Mouse (Mus musculus): Measurements from ENCODE around the gene Taf10.

- TF ChIP-seq USF1 (IDR thresholded peaks at IDR 0.05; ENCODE audit: low read depth, low read length) (no peak), POLR2A (IDR thresholded peaks at IDR 0.05; ENCODE audit: control insufficient read depth in 1 of 2, insufficient read depth in 1 of 2, low read depth in 1 of 2, low read length in 2 of 2, poor library complexity in 1 of 2) (no peak), POLR2AphosphoS5 (IDR thresholded peaks at IDR 0.05; ENCODE audit: borderline replicate concordance, low read depth, low read length) (no peak), USF2 (IDR thresholded peaks at IDR 0.05; ENCODE audit: borderline replicate concordance in 1 of 2, insufficient read depth in 1 of 2, low read depth in 1 of 2, low read length in 2 of 2) (no peak), CTCF (IDR thresholded peaks at IDR 0.05 in 2 of 3, conservative IDR thresholded peaks at IDR 0.05 in 1 of 3; ENCODE audit: control insufficient read depth in 1 of 3, insufficient read depth in 1 of 3, low read depth in 2 of 3, low read length in 3 of 3, poor library complexity in 1 of 3, severe bottlenecking in 1 of 3) (no peak), ZMIZ1 (IDR thresholded peaks at IDR 0.05; ENCODE audit: low read depth, low read length) (no peak), ZC3H11A (IDR thresholded peaks at IDR 0.05; ENCODE audit: low read depth, low read length) (no peak), MYC (IDR thresholded peaks at IDR 0.05; ENCODE audit: low read depth, low read length) (no peak), ZNF384 (IDR thresholded peaks at IDR 0.05; ENCODE audit: low read depth, low read length) (no peak), CHD1 (IDR thresholded peaks at IDR 0.05; ENCODE audit: low read depth, low read length) (no peak)
These were observed 28.2 kb upstream of the Taf10 start for GRCm38 (mm10) chr7:105772331-105772730.

Measured in MEL (cell line).